8 mouse cellular contexts compared by ENCODE assay signal in genomic region chr11:103359122-103359521, GRCm38 (mm10). TPM values are rescaled to one million over a fixed set of nuclear protein-coding genes. Genes with fewer than 3 reads are reported as not detected.
DNase-seq lines count a peak whose midpoint lies in the region; ATAC-seq and TF ChIP-seq lines count a peak whose summit lies in the region.

No protein-coding gene starts in this region.

- no peak overlapping the region for H3K9ac ChIP-seq in heart, postnatal 0 days (replicated peaks; ENCODE audit: low read depth, low read length)
- no peak overlapping the region for H3K9ac ChIP-seq in neural tube, embryonic 15.5 days (replicated peaks)

- 15% methylated on average over 22 of the region's 22 CpGs for WGBS in bone marrow, adult 2 months
- 2% methylated on average over 22 of the region's 22 CpGs for WGBS in heart, postnatal 0 days
- WGBS in lung, adult 2 months = 10% methylated on average over 22 of the region's 22 CpGs
- WGBS in neural tube, embryonic 15.5 days = under 1% methylated on average over 22 of the region's 22 CpGs

- no peaks in the 10 kb centered on the region for H3K9me3 ChIP-seq in heart, postnatal 0 days (replicated peaks; ENCODE audit: control insufficient read depth, low read length)
- no peaks in the 10 kb centered on the region for H3K9me3 ChIP-seq in neural tube, embryonic 15.5 days (replicated peaks)

- H3K27ac ChIP-seq in bone marrow, adult 2 months (ENCODE audit: control insufficient read depth, insufficient read depth, low read depth, low read length, poor library complexity) = peak overlapping the region; percentile 42
- no peak overlapping the region for H3K27ac ChIP-seq in heart, postnatal 0 days (ENCODE audit: low read depth)
- no peak overlapping the region for H3K27ac ChIP-seq in neural tube, embryonic 15.5 days (replicated peaks)

- peak; percentile 87 for TF ChIP-seq CTCF in bone marrow, adult 2 months (IDR thresholded peaks at IDR 0.05; ENCODE audit: control insufficient read depth, insufficient read depth, low read length)
- peak; percentile 73 for TF ChIP-seq CTCF in heart, postnatal 0 days (IDR thresholded peaks at IDR 0.05; ENCODE audit: low read depth)
- peak; percentile 93 for TF ChIP-seq CTCF in lung, adult 2 months (IDR thresholded peaks at IDR 0.05; ENCODE audit: insufficient read depth, low read length)

- peaks cover 5% of the 10 kb centered on the region; the same call in 1 of the 2 replicates for H3K4me1 ChIP-seq in bone marrow, adult 2 months (ENCODE audit: control insufficient read depth, insufficient read depth, low read length)
- peaks cover 9% of the 10 kb centered on the region; the same call in 1 of the 2 replicates for H3K4me1 ChIP-seq in heart, postnatal 0 days (ENCODE audit: control insufficient read depth, insufficient read depth)
- peaks cover 27% of the 10 kb centered on the region for H3K4me1 ChIP-seq in lung, adult 2 months (ENCODE audit: control insufficient read depth, insufficient read depth, low read length)
- H3K4me1 ChIP-seq in neural tube, embryonic 15.5 days = peaks cover 57% of the 10 kb centered on the region

- H3K27me3 ChIP-seq in heart, postnatal 0 days (ENCODE audit: control insufficient read depth, insufficient read depth, low read length) = peaks cover 58% of the 10 kb centered on the region
- H3K27me3 ChIP-seq in neural tube, embryonic 15.5 days (replicated peaks) = peaks cover 84% of the 10 kb centered on the region

- peak overlapping the region; percentile 79 for H3K4me2 ChIP-seq in heart, postnatal 0 days (ENCODE audit: low read depth, low read length)
- H3K4me2 ChIP-seq in neural tube, embryonic 15.5 days = peak overlapping the region; percentile 64

- peak; percentile 15; the same call in 1 of the 2 replicates for TF ChIP-seq POLR2A in bone marrow, adult 2 months (IDR thresholded peaks at IDR 0.05; ENCODE audit: borderline replicate concordance, control insufficient read depth, low read depth, low read length)
- TF ChIP-seq POLR2A in lung, adult 2 months (IDR thresholded peaks at IDR 0.05; ENCODE audit: borderline replicate concordance, extremely low read depth, low read depth, low read length) = no peak

- H3K4me3 ChIP-seq in bone marrow, adult 2 months (replicated peaks; ENCODE audit: control insufficient read depth, low read depth, low read length) = peak overlapping the region; percentile 0
- H3K4me3 ChIP-seq in heart, postnatal 0 days (ENCODE audit: low read depth, low read length) = peak overlapping the region; percentile 15
- H3K4me3 ChIP-seq in lung, adult 2 months (replicated peaks; ENCODE audit: extremely low read depth, low read depth, low read length) = peak overlapping the region; percentile 34
- H3K4me3 ChIP-seq in neural tube, embryonic 15.5 days (replicated peaks) = 0 out of 2 replicates have a peak overlapping the region, but pooled peaks have one; percentile 13

- peak; percentile 72 for ATAC-seq in erythroblast, adult 5-6 weeks (replicated peaks; ENCODE audit: low FRiP score, poor library complexity, severe bottlenecking)
- ATAC-seq in heart, postnatal 0 days (ENCODE audit: insufficient read depth, low read depth) = no peak
- peak; percentile 33; the same call in 1 of the 2 replicates for ATAC-seq in neural tube, embryonic 15.5 days (ENCODE audit: low FRiP score)

- TF ChIP-seq EP300 in heart, postnatal 0 days (IDR thresholded peaks at IDR 0.05; ENCODE audit: low read depth) = no peak

- no peaks in the 10 kb centered on the region for H3K36me3 ChIP-seq in heart, postnatal 0 days (replicated peaks; ENCODE audit: control insufficient read depth, insufficient read depth, low read length)
- H3K36me3 ChIP-seq in neural tube, embryonic 15.5 days = no peaks in the 10 kb centered on the region

- peak; percentile 90 for DNase-seq in CD4-positive, CD25-positive, alpha-beta regulatory T cell, adult 2 months (ENCODE audit: low read depth, low spot score)
- DNase-seq in heart, postnatal 0 days (ENCODE audit: low spot score) = no peak
- DNase-seq in kidney, postnatal 25 days = peak; percentile 80 to 83
- peak; percentile 70 for DNase-seq in lung, adult 2 months
- peak; percentile 71 to 83 for DNase-seq in thymus, postnatal 10 days (ENCODE audit: low spot score in 2 of 2)

RNA-seq across cellular contexts. Expression of gene Arhgap27, which starts 4.4 kb away (rescaled TPM):
- polyA plus RNA-seq in bone marrow, adult 2 months (2011; ENCODE audit: insufficient read depth, insufficient read length, low replicate concordance, missing spikeins) = 14.2 and 47.3 TPM in 2 replicates
- total RNA-seq in erythroblast, adult 5-6 weeks (2015; ENCODE audit: low replicate concordance) = 5.6 and 7.9 TPM in 2 replicates
- total RNA-seq in erythroblast, adult 5-6 weeks (2017; ENCODE audit: low replicate concordance) = 4.9 and 5.7 TPM in 2 replicates
- 9.7 and 15.1 TPM in 2 replicates for total RNA-seq in heart, postnatal 0 days (2014; rRNA removed; ENCODE audit: low replicate concordance)
- polyA plus RNA-seq in heart, postnatal 0 days (2015; fragmentation: Nextera tagmentation; extraction: Ambion mirVana) = 5.4 and 6.5 TPM in 2 replicates
- 71.4 and 83.7 TPM in 2 replicates for polyA plus RNA-seq in lung, adult 2 months (2012; rRNA removed)
- 6.3 and 8.3 TPM in 2 replicates for polyA plus RNA-seq in neural tube, embryonic 15.5 days (2015; fragmentation: Nextera tagmentation; extraction: Ambion mirVana)

RNA-seq across cellular contexts. Expression of gene Plekhm1, which starts 53.4 kb away (rescaled TPM):
- polyA plus RNA-seq in bone marrow, adult 2 months (2011; ENCODE audit: insufficient read depth, insufficient read length, low replicate concordance, missing spikeins) = 12.5 and 23.7 TPM in 2 replicates
- total RNA-seq in erythroblast, adult 5-6 weeks (2015; ENCODE audit: low replicate concordance) = 27.9 and 36.4 TPM in 2 replicates
- 25.6 and 25.7 TPM in 2 replicates for total RNA-seq in erythroblast, adult 5-6 weeks (2017; ENCODE audit: low replicate concordance)
- 3.9 and 4.9 TPM in 2 replicates for total RNA-seq in heart, postnatal 0 days (2014; rRNA removed; ENCODE audit: low replicate concordance)
- polyA plus RNA-seq in heart, postnatal 0 days (2015; fragmentation: Nextera tagmentation; extraction: Ambion mirVana) = 3.4 and 3.5 TPM in 2 replicates
- 23.9 and 28.0 TPM in 2 replicates for polyA plus RNA-seq in lung, adult 2 months (2012; rRNA removed)
- polyA plus RNA-seq in neural tube, embryonic 15.5 days (2015; fragmentation: Nextera tagmentation; extraction: Ambion mirVana) = 8.2 and 8.9 TPM in 2 replicates
